Mouse (Mus musculus): Measurements from ENCODE around the gene Chrm4.
A peak's percentile ranks its signal among the peaks of the same experiment; 100 is the strongest.

Chrm4 gene

GRCm38 (mm10) chr2:91922586-91923414 lies 4.2 kb upstream of the Chrm4 start:
- DNase-seq (ENCODE audit: low spot score in 2 of 2) = no peak

- peak in 1 of 2 experiments; percentile 79 for DNase-seq (ENCODE audit: low spot score in 2 of 2)
Observed at GRCm38 (mm10) chr2:91923415-91924337, 3.4 kb upstream of the Chrm4 start.

GRCm38 (mm10) chr2:91924726-91925125 lies 2.3 kb upstream of the Chrm4 start:
- DNase-seq (ENCODE audit: low spot score in 2 of 2) = no peak

GRCm38 (mm10) chr2:91925442-91925841 lies 1.6 kb upstream of the Chrm4 start:
- no peak for DNase-seq (ENCODE audit: low spot score in 2 of 2)

- DNase-seq (ENCODE audit: low spot score in 2 of 2) = peak in 1 of 2 experiments; percentile 80
Observed at GRCm38 (mm10) chr2:91927826-91928533, 931 bp downstream of the Chrm4 start.

GRCm38 (mm10) chr2:91928534-91929350 lies 1.7 kb downstream of the Chrm4 start:
- DNase-seq (ENCODE audit: low spot score in 2 of 2) = no peak

GRCm38 (mm10) chr2:91929455-91929854 lies 2.4 kb downstream of the Chrm4 start:
- DNase-seq (ENCODE audit: low spot score in 2 of 2) = no peak

GRCm38 (mm10) chr2:91929936-91930335 lies 2.9 kb downstream of the Chrm4 start:
- peak in 1 of 2 experiments; percentile 75 for DNase-seq (ENCODE audit: low spot score in 2 of 2)

- no peak for DNase-seq (ENCODE audit: low spot score in 2 of 2)
Observed at GRCm38 (mm10) chr2:91930761-91931291, 3.8 kb downstream of the Chrm4 start.

- peak in 1 of 2 experiments; percentile 66 for DNase-seq (ENCODE audit: low spot score in 2 of 2)
Observed at GRCm38 (mm10) chr2:91931328-91932159, 4.5 kb downstream of the Chrm4 start.

- no peak for DNase-seq (ENCODE audit: low spot score in 2 of 2)
Observed at GRCm38 (mm10) chr2:91932160-91932711, 5.2 kb downstream of the Chrm4 start, which contains the start of gene Mdk. Mdk (minus strand) TSS chr2:91932297.

- DNase-seq (ENCODE audit: low spot score in 2 of 2) = no peak
Observed at GRCm38 (mm10) chr2:91932737-91933350, 5.8 kb downstream of the Chrm4 start.

GRCm38 (mm10) chr2:91933471-91933870 lies 6.4 kb downstream of the Chrm4 start:
- no peak for DNase-seq (ENCODE audit: low spot score in 2 of 2)

- DNase-seq (ENCODE audit: low spot score in 2 of 2) = no peak
Observed at GRCm38 (mm10) chr2:91934016-91934415, 7.0 kb downstream of the Chrm4 start.

- DNase-seq (ENCODE audit: low spot score in 2 of 2) = no peak
Observed at GRCm38 (mm10) chr2:91934826-91935525, 7.9 kb downstream of the Chrm4 start.

- no peak for DNase-seq (ENCODE audit: low spot score in 2 of 2)
Observed at GRCm38 (mm10) chr2:91936154-91936553, 9.1 kb downstream of the Chrm4 start.

- no peak for DNase-seq (ENCODE audit: low spot score in 2 of 2)
Observed at GRCm38 (mm10) chr2:91939303-91939935, 12.4 kb downstream of the Chrm4 start.

- DNase-seq (ENCODE audit: low spot score in 2 of 2) = no peak
Observed at GRCm38 (mm10) chr2:91942356-91942755, 15.3 kb downstream of the Chrm4 start.
